Mouse (Mus musculus) lung, adult 18-20 months (tissue): ENCODE measurements around the gene Dusp7.

ENCODE experiments used
- DNase-seq, 2 experiments: peaks; one replicate each; pipeline ENCODE4 v3.0.0; 2022; ENCODE audit warnings: mixed read lengths in 2 of 2

Dusp7 gene

GRCm38 (mm10) chr9:106355217-106355974, 13.0 kb upstream of the Dusp7 start:
- no peak for DNase-seq

GRCm38 (mm10) chr9:106355975-106356286, 12.5 kb upstream of the Dusp7 start:
- no peak for DNase-seq

- no peak for DNase-seq
Measured at GRCm38 (mm10) chr9:106356323-106356844, 12.0 kb upstream of the Dusp7 start.

GRCm38 (mm10) chr9:106357167-106357566, 11.3 kb upstream of the Dusp7 start:
- no peak for DNase-seq

GRCm38 (mm10) chr9:106359297-106359696, 9.1 kb upstream of the Dusp7 start:
- DNase-seq, result no peak

GRCm38 (mm10) chr9:106361140-106361539, 7.3 kb upstream of the Dusp7 start:
- DNase-seq, result peak in 1 of 2 experiments; percentile 44

- DNase-seq, result no peak
Measured at GRCm38 (mm10) chr9:106365333-106365732, 3.1 kb upstream of the Dusp7 start.

- DNase-seq, result no peak
Measured at GRCm38 (mm10) chr9:106366188-106366587, 2.2 kb upstream of the Dusp7 start.

- DNase-seq, result peak in 1 of 2 experiments; percentile 31
Measured at GRCm38 (mm10) chr9:106367001-106367400, 1.4 kb upstream of the Dusp7 start.

GRCm38 (mm10) chr9:106367592-106368111, 780 bp upstream of the Dusp7 start:
- DNase-seq, result peak; percentile 99 to 100

GRCm38 (mm10) chr9:106368831-106369501, 534 bp downstream of the Dusp7 start:
- peak in 1 of 2 experiments; percentile 53 for DNase-seq

- peak in 1 of 2 experiments; percentile 63 for DNase-seq
Measured at GRCm38 (mm10) chr9:106369801-106370485, 1.5 kb downstream of the Dusp7 start.

- DNase-seq, result no peak
Measured at GRCm38 (mm10) chr9:106370620-106371383, 2.4 kb downstream of the Dusp7 start.

- DNase-seq, result no peak
Measured at GRCm38 (mm10) chr9:106371384-106371671, 2.9 kb downstream of the Dusp7 start.

GRCm38 (mm10) chr9:106371776-106372175, 3.3 kb downstream of the Dusp7 start:
- DNase-seq, result peak; percentile 92 to 95

GRCm38 (mm10) chr9:106372431-106373412, 4.3 kb downstream of the Dusp7 start:
- peak in 1 of 2 experiments; percentile 27 for DNase-seq

GRCm38 (mm10) chr9:106373973-106374372, 5.5 kb downstream of the Dusp7 start:
- no peak for DNase-seq

- DNase-seq, result no peak
Measured at GRCm38 (mm10) chr9:106377247-106377646, 8.8 kb downstream of the Dusp7 start.

GRCm38 (mm10) chr9:106378045-106378444, 9.6 kb downstream of the Dusp7 start:
- no peak for DNase-seq

GRCm38 (mm10) chr9:106378753-106379152, 10.3 kb downstream of the Dusp7 start:
- no peak for DNase-seq

GRCm38 (mm10) chr9:106386181-106386864, 17.9 kb downstream of the Dusp7 start:
- DNase-seq, result no peak
